8 mouse cellular contexts compared by ENCODE assay signal in the genomic region with DNA sequence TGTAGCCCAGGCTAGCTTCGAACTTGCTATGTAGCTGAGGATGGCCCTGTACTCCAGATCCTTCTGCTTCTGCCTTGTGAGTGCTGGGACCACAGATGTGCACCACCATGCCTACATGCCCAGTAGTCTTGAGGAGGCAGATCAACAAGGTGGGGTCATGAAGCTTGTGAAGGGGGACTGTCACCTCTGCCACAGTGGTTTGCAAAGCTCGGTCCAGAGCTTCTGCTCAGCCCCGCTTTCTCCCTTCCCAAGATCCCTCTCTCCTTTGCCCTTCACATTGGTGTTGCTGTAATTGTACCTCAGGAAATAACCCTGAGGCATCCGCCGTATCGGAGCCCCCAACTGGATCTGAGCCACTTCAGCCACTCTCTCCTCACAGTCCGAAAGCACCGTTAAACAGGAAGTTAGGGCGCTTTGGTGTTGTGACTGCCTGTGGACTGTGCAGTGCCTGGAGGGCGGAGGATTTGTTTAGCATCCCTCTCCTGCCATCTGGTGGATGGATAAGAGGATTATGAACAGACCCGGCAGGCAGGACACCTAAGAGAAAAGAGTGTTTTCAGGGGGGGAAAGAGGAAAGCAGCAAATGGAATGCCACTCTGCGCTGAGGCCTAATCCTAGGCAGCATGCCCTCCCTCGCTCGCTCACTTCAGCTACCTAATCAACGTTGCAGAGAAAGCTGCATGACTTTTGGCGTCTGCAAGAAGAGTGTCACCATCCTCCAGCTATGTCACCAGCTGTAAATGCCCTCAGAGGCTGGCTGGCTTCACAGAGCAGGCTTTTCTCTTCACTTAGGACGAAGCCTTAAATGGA. TPM values are rescaled to one million over a fixed set of nuclear protein-coding genes. Genes with fewer than 3 reads are reported as not detected.
DNase-seq lines count a peak whose midpoint lies in the region; ATAC-seq and TF ChIP-seq lines count a peak whose summit lies in the region.

No protein-coding gene starts in this region.

- no peaks in the 10 kb centered on the region for H3K4me1 ChIP-seq in G1E (ENCODE audit: insufficient read depth, low read depth, low read length)
- peaks cover 6% of the 10 kb centered on the region; the same call in 1 of the 2 replicates for H3K4me1 ChIP-seq in forebrain, embryonic 15.5 days
- H3K4me1 ChIP-seq in neural tube, embryonic 15.5 days = peaks cover 6% of the 10 kb centered on the region

- ATAC-seq in G1E (ENCODE audit: extremely low read depth, insufficient number of reproducible peaks, low FRiP score, poor library complexity, severe bottlenecking) = peak; percentile 28; the same call in 1 of the 2 replicates
- peak; percentile 96 for ATAC-seq in forebrain, embryonic 15.5 days (replicated peaks)
- ATAC-seq in neural tube, embryonic 15.5 days (ENCODE audit: low FRiP score) = peak; percentile 91

- H3K9ac ChIP-seq in forebrain, embryonic 15.5 days (replicated peaks) = peak overlapping the region; percentile 48
- H3K9ac ChIP-seq in neural tube, embryonic 15.5 days (replicated peaks) = peak overlapping the region; percentile 14; the same call in 1 of the 2 replicates

- no peak overlapping the region for H3K4me3 ChIP-seq in G1E (ENCODE audit: low read depth, low read length)
- peak overlapping the region; percentile 23 for H3K4me3 ChIP-seq in forebrain, embryonic 15.5 days
- H3K4me3 ChIP-seq in neural tube, embryonic 15.5 days (replicated peaks) = no peak overlapping the region

- H3K4me2 ChIP-seq in forebrain, embryonic 15.5 days (replicated peaks) = peak overlapping the region; percentile 43
- peak overlapping the region; percentile 58 for H3K4me2 ChIP-seq in neural tube, embryonic 15.5 days

- H3K27me3 ChIP-seq in G1E (ENCODE audit: insufficient read depth, low read length) = peaks cover 22% of the 10 kb centered on the region
- no peaks in the 10 kb centered on the region for H3K27me3 ChIP-seq in forebrain, embryonic 15.5 days
- H3K27me3 ChIP-seq in neural tube, embryonic 15.5 days (replicated peaks) = no peaks in the 10 kb centered on the region

- H3K9me3 ChIP-seq in G1E (replicated peaks) = no peaks in the 10 kb centered on the region
- no peaks in the 10 kb centered on the region for H3K9me3 ChIP-seq in forebrain, embryonic 15.5 days
- no peaks in the 10 kb centered on the region for H3K9me3 ChIP-seq in neural tube, embryonic 15.5 days (replicated peaks)

- intact Hi-C loops in heart, postnatal 25 days (cut with DNase I) = loop anchor here (1.0 to 2.0 kb wide), 2 partner anchors 29 to 62 kb away; no protein-coding TSS in a partner anchor

- H3K27ac ChIP-seq in forebrain, embryonic 15.5 days (replicated peaks) = no peak overlapping the region
- H3K27ac ChIP-seq in neural tube, embryonic 15.5 days (replicated peaks) = no peak overlapping the region

- peak; percentile 31 for DNase-seq in G1E (ENCODE audit: low spot score)
- peak; percentile 52 for DNase-seq in cerebellum, adult 11 months
- DNase-seq in heart, postnatal 25 days (ENCODE audit: low spot score) = peak; percentile 43
- peak; percentile 80 for DNase-seq in layer of hippocampus, adult 11-12 months (ENCODE audit: low spot score)
- DNase-seq in lung, adult 18-20 months = peak; percentile 54 to 73
- DNase-seq in thymus, postnatal 0 days (ENCODE audit: low spot score) = peak; percentile 78

- no peak for TF ChIP-seq CTCF in G1E (IDR thresholded peaks at IDR 0.05; ENCODE audit: low read depth, low read length)

- WGBS in forebrain, embryonic 15.5 days = 15% methylated on average over 17 of the region's 17 CpGs
- 20% methylated on average over 17 of the region's 17 CpGs for WGBS in neural tube, embryonic 15.5 days

- no peaks in the 10 kb centered on the region for H3K36me3 ChIP-seq in G1E (replicated peaks)
- no peaks in the 10 kb centered on the region for H3K36me3 ChIP-seq in forebrain, embryonic 15.5 days
- H3K36me3 ChIP-seq in neural tube, embryonic 15.5 days = no peaks in the 10 kb centered on the region

RNA-seq across cellular contexts. Expression of a gene that starts 27.2 kb away (rescaled TPM):
- 14.8 and 24.3 TPM in 2 replicates for total RNA-seq in G1E (2014; fragmentation: Nextera tagmentation)
- total RNA-seq in G1E (2017) = 6.3 and 7.9 TPM in 2 replicates
- 5.5 and 8.2 TPM in 2 replicates for polyA plus RNA-seq in G1E (2012)
- polyA plus RNA-seq in forebrain, embryonic 15.5 days (2015; fragmentation: Nextera tagmentation; extraction: Ambion mirVana) = 26.2 and 30.7 TPM in 2 replicates
- 1 to 10 TPM; 6.9 to 7.0 TPM for total RNA-seq in heart, postnatal 25 days (2021)
- polyA plus RNA-seq in neural tube, embryonic 15.5 days (2015; fragmentation: Nextera tagmentation; extraction: Ambion mirVana) = 23.2 and 30.8 TPM in 2 replicates
- 54.3 and 63.7 TPM in 2 replicates for polyA plus RNA-seq in thymus, postnatal 0 days (2015; fragmentation: Nextera tagmentation; extraction: Ambion mirVana)

RNA-seq across cellular contexts. Expression of a gene that starts 27.4 kb away (rescaled TPM):
- total RNA-seq in G1E (2014; fragmentation: Nextera tagmentation) (1.7 TPM in 1 of 2 replicates, not detected in the other), G1E (2017) (0.17 and 0.27 TPM in 2 replicates)
- 0.30 and 0.53 TPM in 2 replicates for polyA plus RNA-seq in G1E (2012)
- 11.1 and 11.3 TPM in 2 replicates for polyA plus RNA-seq in forebrain, embryonic 15.5 days (2015; fragmentation: Nextera tagmentation; extraction: Ambion mirVana)
- total RNA-seq in heart, postnatal 25 days (2021) = 1 to 10 TPM; 4.9 to 6.4 TPM
- 8.2 and 8.5 TPM in 2 replicates for polyA plus RNA-seq in neural tube, embryonic 15.5 days (2015; fragmentation: Nextera tagmentation; extraction: Ambion mirVana)
- polyA plus RNA-seq in thymus, postnatal 0 days (2015; fragmentation: Nextera tagmentation; extraction: Ambion mirVana) = 2.2 and 3.4 TPM in 2 replicates

RNA-seq across cellular contexts. Expression of a gene that starts 56.0 kb away (rescaled TPM):
- not detected in 2 replicates for total RNA-seq in G1E (2014; fragmentation: Nextera tagmentation)
- 0.17 and 0.22 TPM in 2 replicates for total RNA-seq in G1E (2017)
- polyA plus RNA-seq in G1E (2012) = not detected in 2 replicates
- polyA plus RNA-seq in forebrain, embryonic 15.5 days (2015; fragmentation: Nextera tagmentation; extraction: Ambion mirVana) = 25.5 and 26.0 TPM in 2 replicates
- total RNA-seq in heart, postnatal 25 days (2021) = 1 to 10 TPM; 2.4 to 2.8 TPM
- 16.5 and 18.0 TPM in 2 replicates for polyA plus RNA-seq in neural tube, embryonic 15.5 days (2015; fragmentation: Nextera tagmentation; extraction: Ambion mirVana)
- polyA plus RNA-seq in thymus, postnatal 0 days (2015; fragmentation: Nextera tagmentation; extraction: Ambion mirVana) = 3.0 and 3.2 TPM in 2 replicates

Comparison
In these comparisons a context has a peak if more than half of its experiments do, and no peak if none do; other contexts are left out.
1. ATAC-seq: peak in every context shown above with its lines; median percentile 96 in forebrain, embryonic 15.5 days; 91 in neural tube, embryonic 15.5 days; 28 in G1E.